In the genomic region with DNA sequence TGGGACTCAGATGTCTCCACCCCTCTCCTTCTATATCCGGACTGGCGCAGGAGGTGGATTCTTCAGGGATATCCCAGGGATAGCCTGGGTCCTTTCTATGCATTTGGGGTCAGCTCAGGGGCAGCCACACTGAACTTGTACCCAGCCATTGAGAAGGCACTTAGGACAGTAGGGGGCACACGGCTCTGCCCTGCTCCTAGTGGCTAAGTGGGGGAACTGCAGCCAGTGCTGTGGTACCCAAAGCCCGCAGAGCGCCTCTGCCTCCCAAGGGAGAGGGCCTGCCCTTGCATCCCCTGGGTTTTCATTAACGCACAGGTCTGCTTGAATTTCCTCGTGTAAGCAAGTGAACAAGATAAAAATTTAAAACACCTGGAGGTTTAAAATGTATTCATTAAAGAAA, we compare ENCODE assay signal across 10 mouse cellular contexts.
DNase-seq lines count a peak whose midpoint lies in the region; ATAC-seq and TF ChIP-seq lines count a peak whose summit lies in the region.
"Had no signal": no experiment of that assay in that cellular context is flagged by ENCODE, and none has a peak within 500 bp of the region (broad histone marks: within the 10 kb centered on the region; RNA-seq: fewer than 3 reads in every experiment).

No protein-coding gene starts in this region.

- H3K27ac ChIP-seq in heart, embryonic 12.5 days (ENCODE audit: poor library complexity, severe bottlenecking) = no peak overlapping the region
- no peak overlapping the region for H3K27ac ChIP-seq in thymus, adult 2 months (ENCODE audit: control insufficient read depth, insufficient read depth, low read length)
- H3K27ac ChIP-seq in limb, embryonic 11.5 days (replicated peaks; ENCODE audit: low read depth, low read length) = no peak overlapping the region
- H3K27ac ChIP-seq: embryonic facial prominence, embryonic 13.5 days; stomach, embryonic 15.5 days had no signal

- no peaks in the 10 kb centered on the region for H3K27me3 ChIP-seq in heart, embryonic 12.5 days (replicated peaks)
- no peaks in the 10 kb centered on the region for H3K27me3 ChIP-seq in thymus, adult 2 months (ENCODE audit: control insufficient read depth, insufficient read depth, low read length)
- no peaks in the 10 kb centered on the region for H3K27me3 ChIP-seq in limb, embryonic 11.5 days (ENCODE audit: control insufficient read depth, insufficient read depth, low read length)
- H3K27me3 ChIP-seq: stomach, embryonic 15.5 days had no signal

- no peak overlapping the region for H3K9ac ChIP-seq in heart, embryonic 12.5 days
- no peak overlapping the region for H3K9ac ChIP-seq in limb, embryonic 11.5 days (ENCODE audit: low read length)
- H3K9ac ChIP-seq: embryonic facial prominence, embryonic 13.5 days; stomach, embryonic 15.5 days had no signal

- H3K36me3 ChIP-seq in heart, embryonic 12.5 days = no peaks in the 10 kb centered on the region
- no peaks in the 10 kb centered on the region for H3K36me3 ChIP-seq in thymus, adult 2 months (ENCODE audit: control insufficient read depth, insufficient read depth, low read length)
- no peaks in the 10 kb centered on the region for H3K36me3 ChIP-seq in limb, embryonic 11.5 days (ENCODE audit: control insufficient read depth, insufficient read depth, low read length)
- H3K36me3 ChIP-seq: embryonic facial prominence, embryonic 13.5 days; stomach, embryonic 15.5 days had no signal

- H3K9me3 ChIP-seq in heart, embryonic 12.5 days (replicated peaks) = no peaks in the 10 kb centered on the region
- H3K9me3 ChIP-seq in limb, embryonic 11.5 days (ENCODE audit: control insufficient read depth, low read length) = no peaks in the 10 kb centered on the region
- H3K9me3 ChIP-seq: embryonic facial prominence, embryonic 13.5 days; stomach, embryonic 15.5 days had no signal

- peak; percentile 82; the same call in 1 of the 2 replicates for TF ChIP-seq CTCF in thymus, adult 2 months (IDR thresholded peaks at IDR 0.05; ENCODE audit: borderline replicate concordance, control insufficient read depth, extremely low read depth, insufficient read depth, low read length, poor library complexity)

- no peak overlapping the region for H3K4me3 ChIP-seq in heart, embryonic 12.5 days
- no peak overlapping the region for H3K4me3 ChIP-seq in thymus, adult 2 months (ENCODE audit: control insufficient read depth, insufficient read depth, low read length)
- H3K4me3 ChIP-seq in limb, embryonic 11.5 days (ENCODE audit: low read depth, low read length) = no peak overlapping the region
- H3K4me3 ChIP-seq: embryonic facial prominence, embryonic 13.5 days; stomach, embryonic 15.5 days had no signal

- DNase-seq in heart, postnatal 4 days = peak; percentile 39
- DNase-seq in thymus, adult 2 months = peak; percentile 22
- DNase-seq in thymus, adult 18-20 months = no peak
- DNase-seq in limb, embryonic 11.5 days (ENCODE audit: low spot score) = peak; percentile 60
- no peak for DNase-seq in left cerebral cortex, postnatal 36 days (ENCODE audit: low spot score in 2 of 2)
- DNase-seq in adrenal gland, adult 8-10 months = no peak
- no peak for DNase-seq in urinary bladder, postnatal 14 days (ENCODE audit: low spot score)

- ATAC-seq in heart, embryonic 12.5 days (ENCODE audit: insufficient number of reproducible peaks, low FRiP score) = no peak
- ATAC-seq in limb, embryonic 11.5 days (ENCODE audit: insufficient number of reproducible peaks, low FRiP score, low TSS enrichment, low read depth) = 0 out of 2 replicates have a peak, but pooled peaks have one; percentile 9

- 74% methylated on average over 7 of the region's 7 CpGs for WGBS in heart, embryonic 12.5 days
- 75% methylated on average over 7 of the region's 7 CpGs for WGBS in thymus, adult 2 months
- 55% methylated on average over 7 of the region's 7 CpGs for WGBS in limb, embryonic 11.5 days

- H3K4me1 ChIP-seq in heart, embryonic 12.5 days (replicated peaks) = peaks cover 11% of the 10 kb centered on the region
- H3K4me1 ChIP-seq in thymus, adult 2 months (replicated peaks; ENCODE audit: control insufficient read depth, insufficient read depth, low read length) = no peaks in the 10 kb centered on the region
- no peaks in the 10 kb centered on the region for H3K4me1 ChIP-seq in limb, embryonic 11.5 days (ENCODE audit: control insufficient read depth, insufficient read depth, low read length)
- H3K4me1 ChIP-seq: stomach, embryonic 15.5 days had no signal

- H3K4me2 ChIP-seq in heart, embryonic 12.5 days = no peak overlapping the region
- no peak overlapping the region for H3K4me2 ChIP-seq in limb, embryonic 11.5 days (ENCODE audit: low read depth, severe bottlenecking)
- H3K4me2 ChIP-seq: embryonic facial prominence, embryonic 13.5 days; stomach, embryonic 15.5 days had no signal

- no peak for TF ChIP-seq POLR2A in thymus, adult 2 months (IDR thresholded peaks at IDR 0.05; ENCODE audit: control insufficient read depth, extremely low read depth, insufficient read depth, low read length, poor library complexity)

- intact Hi-C loops in left cerebral cortex, postnatal 36 days (cut with DNase I) = no loop called here

Comparison
In these comparisons a context has a peak if more than half of its experiments do, and no peak if none do; other contexts are left out.
1. DNase-seq: peak in heart, postnatal 4 days (single experiment), thymus, adult 2 months (single experiment) and limb, embryonic 11.5 days (single experiment); none in thymus, adult 18-20 months (0 of 2), left cerebral cortex, postnatal 36 days (0 of 2), adrenal gland, adult 8-10 months (single experiment) and urinary bladder, postnatal 14 days (single experiment).